Mouse (Mus musculus): ENCODE results near the gene Pomgnt1. TPM values are rescaled to one million over a fixed set of nuclear protein-coding genes. Genes with fewer than 3 reads are reported as not detected.

Gene Pomgnt1
- total RNA-seq, 2 experiments from 2014 or later = 78.4 to 81.9 TPM

Other genes starting within 250 kb of the Pomgnt1 start
- not detected for gene Kncn, start 239.4 kb upstream of the Pomgnt1 start, total RNA-seq (2021)
- gene 6430628N08Rik, start 233.2 kb upstream of the Pomgnt1 start, total RNA-seq (2021) = not detected
- gene Dmbx1, start 183.9 kb upstream of the Pomgnt1 start, total RNA-seq (2021) = not detected
- under 1 TPM; 0.60 to 0.94 TPM for gene Faah, start 105.9 kb upstream of the Pomgnt1 start, total RNA-seq (2021)
- gene Nsun4, start 70.0 kb upstream of the Pomgnt1 start, total RNA-seq (2021) = 10 to 100 TPM; 23.5 to 24.8 TPM
- gene Uqcrh, start 48.8 kb upstream of the Pomgnt1 start, total RNA-seq (2021) = 1,000 to 10,000 TPM; 1,784 to 1,838 TPM
- gene Lrrc41, start 48.6 kb upstream of the Pomgnt1 start, total RNA-seq (2021) = 10 to 100 TPM; 33.2 to 39.7 TPM
- 1 to 10 TPM; 3.7 TPM for gene Rad54l, start 150 bp upstream of the Pomgnt1 start, total RNA-seq (2021)
- gene Lurap1, start 27.5 kb downstream of the Pomgnt1 start, total RNA-seq (2021) = 1 to 10 TPM; 4.6 to 5.1 TPM
- gene Tspan1, start 43.8 kb downstream of the Pomgnt1 start, total RNA-seq (2021) = under 1 TPM in 1 of 2 experiments, not detected in 1; 0.14 TPM
- gene 1700042G07Rik, start 49.5 kb downstream of the Pomgnt1 start, total RNA-seq (2021) = not detected
- under 1 TPM in 1 of 2 experiments, not detected in 1; 0.96 TPM for gene Gm49337, start 49.5 kb downstream of the Pomgnt1 start, total RNA-seq (2021)
- gene Pik3r3, start 97.8 kb downstream of the Pomgnt1 start, total RNA-seq (2021) = 10 to 100 TPM; 20.6 to 29.3 TPM

All from heart, postnatal 10 days (tissue).